Mouse (Mus musculus) naive thymus-derived CD4-positive, alpha-beta T cell, adult 2 months (primary cell): ENCODE measurements around the gene Rnf31.
A peak's percentile ranks its signal among the peaks of the same experiment; 100 is the strongest.

Experiments used
- DNase-seq: peaks from one replicate; pipeline ENCODE4 v3.0.0-alpha.2; 2011; ENCODE audit warnings: low read depth

Rnf31 gene

DNA sequence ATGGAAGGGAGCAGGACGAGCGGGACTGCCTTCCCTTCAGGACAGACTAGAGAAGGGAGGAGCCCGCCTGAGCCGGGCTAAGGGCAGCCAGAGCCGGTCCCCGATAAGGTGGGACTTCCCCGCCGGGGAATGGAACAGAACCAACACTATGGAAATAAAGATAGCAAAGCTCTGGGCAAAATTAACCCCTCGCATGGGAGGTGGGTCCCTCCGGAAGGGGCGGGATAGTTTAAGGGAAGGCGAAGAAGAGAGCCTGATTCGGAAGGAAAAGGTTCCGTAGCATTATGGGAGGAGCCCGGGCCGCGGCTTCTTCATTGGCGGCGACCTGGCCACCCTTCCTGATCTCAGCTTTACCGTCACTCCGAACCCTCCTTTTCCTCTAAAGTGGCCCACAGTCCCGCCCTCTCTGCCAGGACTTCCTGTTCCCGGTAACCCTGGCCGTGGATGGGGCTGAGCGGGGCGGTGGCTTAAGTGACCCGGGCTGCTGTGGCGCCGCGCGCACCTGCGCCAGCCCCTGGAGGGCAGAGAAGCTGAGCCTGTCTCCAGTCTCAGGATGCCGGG lies at the start of gene Rnf31:
Gene Rnf31, plus strand, starts transcription at position 378 of the 561 bp plus-strand sequence.
- peak; percentile 89 for DNase-seq

DNA sequence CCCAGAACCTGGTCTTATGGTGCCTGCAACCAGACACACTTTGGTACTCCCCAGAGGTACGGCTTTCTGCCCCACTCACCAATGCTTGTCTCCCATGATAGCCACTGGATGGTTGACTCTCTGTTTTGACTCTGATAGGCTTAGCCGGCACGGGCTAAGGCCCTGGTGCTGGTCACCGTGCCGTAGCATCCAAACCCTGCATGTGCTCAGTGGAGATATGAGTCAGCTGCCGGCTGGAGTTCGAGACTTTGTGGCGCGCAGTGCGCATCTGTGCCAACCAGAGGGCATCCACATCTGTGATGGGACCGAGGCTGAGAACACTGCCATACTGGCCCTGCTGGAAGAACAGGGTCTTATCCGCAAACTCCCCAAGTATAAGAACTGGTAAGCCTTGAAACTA lies 49.2 kb upstream of the Rnf31 start:
- no peak for DNase-seq

DNA sequence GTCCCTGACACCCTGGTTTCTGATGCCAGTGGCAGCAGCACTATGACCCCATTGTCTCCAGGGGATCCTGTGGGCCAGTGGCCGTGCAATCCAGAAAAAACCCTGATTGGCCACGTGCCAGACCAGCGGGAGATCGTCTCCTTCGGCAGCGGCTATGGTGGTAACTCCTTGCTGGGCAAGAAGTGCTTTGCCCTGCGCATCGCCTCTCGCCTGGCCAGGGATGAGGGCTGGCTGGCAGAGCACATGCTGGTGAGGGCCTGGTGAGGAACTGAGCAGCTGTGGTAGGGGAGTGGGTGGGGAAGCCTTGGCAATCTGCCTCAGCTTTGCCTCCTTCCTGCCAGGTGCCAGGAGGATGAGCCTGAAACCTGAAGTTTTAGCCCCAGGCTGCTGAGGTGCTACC lies 47.2 kb upstream of the Rnf31 start:
- DNase-seq, result no peak

DNA sequence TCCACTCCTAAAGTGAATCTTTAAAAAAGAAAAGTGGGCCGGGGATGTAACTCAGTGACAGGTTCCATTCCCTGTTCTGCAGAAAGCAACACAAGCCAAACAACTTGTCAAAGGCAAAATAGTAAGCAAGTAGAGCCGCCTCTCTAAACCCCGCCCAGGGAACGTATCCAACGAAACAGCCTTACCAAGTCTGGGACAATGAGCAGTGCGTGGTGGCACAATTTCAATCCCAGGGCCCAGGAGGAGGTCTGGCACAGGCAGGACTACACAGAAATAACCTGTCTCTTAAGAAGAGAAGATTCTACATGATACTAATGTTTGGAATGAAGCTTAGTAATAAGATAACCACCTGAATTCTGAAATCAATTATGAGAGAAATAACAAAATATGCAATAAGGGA lies 41.3 kb upstream of the Rnf31 start:
- no peak for DNase-seq

DNA sequence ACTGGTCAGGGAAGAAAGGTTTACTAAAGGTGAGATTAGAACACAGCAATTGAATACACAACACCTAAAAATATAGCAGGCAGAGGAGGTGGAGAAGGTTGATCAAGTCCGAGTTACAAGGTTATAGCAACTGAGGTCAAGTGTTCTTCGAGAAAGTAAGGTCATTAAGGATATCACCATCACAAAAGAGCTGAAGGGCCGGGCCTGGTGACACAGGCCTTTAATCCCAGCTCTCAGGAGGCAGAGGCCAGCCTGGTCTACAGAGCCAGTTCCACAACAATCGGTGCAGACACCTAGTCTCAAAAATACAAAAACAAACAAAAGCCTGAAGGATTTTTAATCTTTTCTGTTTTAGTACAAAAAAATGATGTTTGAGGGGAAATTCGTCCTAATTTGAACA lies 40.2 kb upstream of the Rnf31 start:
- DNase-seq, result no peak

DNA sequence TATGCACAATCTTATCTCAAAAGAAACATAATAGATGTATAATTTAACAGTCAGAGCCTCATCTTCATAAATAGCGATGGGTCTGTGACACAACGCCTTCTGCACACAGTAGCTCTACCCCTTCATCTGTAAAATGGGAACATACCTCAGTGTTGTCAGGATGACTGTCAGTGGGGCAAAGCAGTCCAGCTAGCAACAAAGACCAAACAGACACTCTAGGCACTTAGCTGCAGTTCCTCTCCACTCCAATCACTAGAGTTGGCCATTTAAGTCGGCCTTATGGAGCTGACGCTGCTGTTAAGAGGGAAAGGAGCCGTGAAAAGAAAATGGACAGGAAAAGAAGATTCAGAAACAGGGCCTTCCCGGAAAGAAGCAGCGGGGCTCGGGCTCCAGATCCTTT lies 39.7 kb upstream of the Rnf31 start:
- no peak for DNase-seq

DNA sequence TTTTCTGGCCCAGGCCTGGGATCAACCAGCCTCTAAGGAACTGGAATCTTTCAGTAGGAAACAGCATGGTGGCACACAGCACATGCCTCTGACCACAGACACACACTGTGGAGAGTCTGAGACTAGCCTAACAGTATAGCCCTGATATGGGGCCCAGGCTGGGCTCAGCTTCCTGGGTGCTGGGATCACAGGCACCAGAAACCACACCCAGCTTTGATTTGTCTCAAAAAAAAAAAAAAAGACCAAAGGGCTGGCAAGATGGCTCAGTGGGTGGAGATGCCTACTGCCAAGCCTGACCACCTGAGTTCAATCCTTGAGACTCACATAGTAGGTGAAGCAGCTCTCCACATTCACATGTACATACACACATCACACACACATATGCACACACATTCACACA lies 36.9 kb upstream of the Rnf31 start:
- DNase-seq, result peak; percentile 47

DNA sequence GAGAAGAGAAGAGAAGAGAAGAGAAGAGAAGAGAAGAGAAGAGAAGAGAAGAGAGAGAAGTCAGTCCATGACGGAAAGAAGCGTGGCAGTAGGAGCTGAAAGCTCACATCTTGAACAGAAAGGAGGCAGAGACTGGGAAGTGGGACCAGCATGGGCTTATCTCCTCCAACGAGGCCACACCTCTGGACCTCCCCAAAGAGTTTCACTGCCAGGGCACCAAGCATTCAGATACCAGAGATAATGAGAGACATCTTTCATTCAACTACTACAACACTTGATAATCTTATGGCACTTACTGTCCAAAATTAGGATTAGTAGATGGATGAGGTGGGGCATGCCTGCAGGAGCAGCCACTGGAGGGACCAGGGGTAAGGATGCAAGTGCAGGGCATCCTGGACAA lies 35.7 kb upstream of the Rnf31 start:
- DNase-seq, result no peak

DNA sequence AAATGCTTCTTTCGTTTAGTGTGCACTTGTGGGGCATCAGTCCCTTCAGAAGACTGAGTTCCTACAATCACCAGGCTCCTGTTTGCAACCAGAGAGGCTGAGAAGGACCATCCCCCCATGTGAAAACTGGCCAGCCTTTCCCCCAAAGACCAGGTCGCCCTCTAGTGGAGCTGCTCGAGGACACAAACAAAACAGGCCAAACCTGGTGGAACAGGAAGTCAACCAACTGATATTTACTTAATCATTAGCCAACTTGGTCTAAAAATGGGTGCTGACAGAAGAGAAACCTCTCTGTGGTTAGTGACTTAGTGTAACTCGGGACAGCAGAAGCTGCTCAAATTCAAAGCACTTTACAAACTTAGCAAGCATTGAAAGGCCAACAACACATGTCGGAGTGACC lies 34.5 kb upstream of the Rnf31 start:
- DNase-seq, result peak; percentile 80

DNA sequence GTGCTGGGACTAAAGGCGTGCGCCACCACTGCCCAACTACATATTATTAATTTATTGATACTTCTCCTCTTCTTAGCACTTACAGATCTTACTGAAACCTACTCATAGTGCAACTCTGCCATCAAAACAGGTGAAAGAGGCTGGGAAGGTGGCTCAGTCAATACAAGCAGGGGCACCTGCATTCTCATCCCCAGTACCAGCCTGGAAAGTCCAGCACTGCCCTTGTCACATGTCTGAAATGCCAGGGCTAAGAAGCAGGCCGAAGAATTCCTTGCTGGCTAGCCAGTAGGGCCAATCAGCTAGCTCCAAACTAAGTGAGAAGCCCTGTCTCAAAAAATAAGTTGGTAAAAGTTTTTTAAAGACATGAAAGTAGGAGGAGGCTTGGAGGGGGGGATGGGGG lies 33.9 kb upstream of the Rnf31 start:
- no peak for DNase-seq

DNA sequence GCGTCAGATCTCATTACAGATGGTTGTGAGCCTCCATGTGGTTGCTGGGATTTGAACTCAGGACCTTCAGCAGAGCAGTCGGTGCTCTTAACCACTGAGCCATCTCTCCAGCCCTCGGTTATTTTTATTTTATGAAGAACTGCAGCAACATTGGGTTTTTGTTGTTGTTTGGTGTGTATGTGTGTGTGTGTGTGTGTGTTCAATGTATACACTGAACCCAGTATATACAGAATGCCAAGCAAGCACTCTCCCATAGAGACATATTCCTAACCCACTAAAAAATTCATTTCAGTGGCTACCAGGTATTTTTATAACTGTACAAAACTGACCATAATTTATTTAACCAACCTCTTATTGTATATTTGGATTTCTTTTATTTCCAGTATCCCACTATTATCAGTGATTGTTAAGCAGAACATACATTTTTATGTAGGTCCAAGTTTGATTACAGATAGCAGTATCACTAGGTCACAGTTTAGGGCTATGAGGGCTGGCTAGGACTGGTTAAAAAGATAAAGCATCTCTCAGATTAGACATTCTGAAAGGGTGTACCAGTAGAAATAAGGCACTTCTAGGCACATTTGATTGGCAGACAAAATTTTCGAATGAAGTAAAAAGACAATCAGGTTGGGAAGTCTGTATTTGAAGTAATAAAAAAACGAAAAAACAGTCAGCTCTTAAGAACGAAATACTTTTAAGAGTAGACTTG lies 32.6 kb upstream of the Rnf31 start:
- no peak for DNase-seq

DNA sequence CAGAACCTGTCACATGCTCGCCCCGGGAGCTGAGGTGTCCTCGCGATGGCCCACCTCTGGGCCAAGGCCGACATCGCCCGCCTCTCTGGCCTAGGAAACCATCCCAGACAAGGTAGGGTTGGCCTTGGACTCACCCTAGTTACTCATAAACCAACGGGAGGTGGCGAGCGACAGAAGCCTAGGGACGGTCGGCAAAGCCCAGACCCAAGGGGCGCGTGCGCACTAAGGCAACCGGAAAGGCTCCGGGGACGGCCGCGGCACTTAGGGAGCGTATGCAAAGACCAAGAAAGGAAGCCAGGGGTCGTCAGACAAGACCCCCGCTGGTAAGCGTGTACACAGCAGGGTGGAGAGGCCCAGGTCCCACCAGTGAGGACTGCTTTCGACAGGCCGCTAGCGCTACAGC lies 31.7 kb upstream of the Rnf31 start, which contains the start of gene Dcaf11:
Gene Dcaf11, plus strand, starts transcription at position 208 of the 403 bp plus-strand sequence.
- DNase-seq, result peak; percentile 91

DNA sequence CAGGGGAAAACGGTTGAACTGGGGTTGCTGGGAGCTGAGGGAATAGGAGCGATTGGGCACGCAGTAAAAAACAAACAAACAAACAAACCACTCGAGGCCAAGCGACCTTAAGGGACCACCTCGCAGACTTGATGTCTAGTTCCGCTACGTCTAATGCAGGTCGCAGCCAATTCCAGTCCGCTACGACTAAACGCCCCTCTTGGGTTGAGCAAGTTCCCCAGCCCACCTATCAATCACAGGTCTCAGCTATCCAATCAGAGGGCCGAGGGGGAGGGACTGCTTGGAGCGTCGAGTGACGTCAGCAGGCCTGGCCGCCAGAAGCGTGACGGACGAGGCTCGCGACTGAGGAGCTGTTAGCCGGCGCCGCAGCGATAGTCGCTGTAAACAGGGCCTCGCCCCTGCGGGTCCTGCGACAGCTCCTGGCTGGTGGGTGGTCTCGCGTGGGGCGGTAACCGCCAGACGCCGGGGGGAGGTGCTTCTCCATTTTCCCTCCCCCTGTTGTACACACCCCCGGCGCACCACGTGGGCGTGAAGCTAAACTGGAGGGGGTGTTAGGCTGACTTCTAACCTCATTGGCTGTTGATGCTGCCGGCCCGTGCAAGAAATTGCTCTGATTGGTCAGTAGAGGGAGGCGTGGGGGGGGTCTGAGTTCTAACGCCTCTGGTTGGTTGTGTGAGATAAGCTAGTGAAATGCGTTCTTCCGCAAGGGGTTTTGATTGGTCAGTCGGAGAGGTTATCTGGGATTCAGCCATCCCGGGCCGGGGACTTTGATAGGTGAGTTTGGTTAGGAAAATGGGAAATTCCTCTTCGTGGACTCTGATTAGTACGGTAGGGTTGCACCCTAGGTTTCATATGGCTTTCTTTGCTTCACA lies 31.1 kb upstream of the Rnf31 start, which contains the start of gene A730061H03Rik:
Gene A730061H03Rik, minus strand, starts transcription at position 205 of the 872 bp plus-strand sequence.
- DNase-seq, result peak; percentile 99

DNA sequence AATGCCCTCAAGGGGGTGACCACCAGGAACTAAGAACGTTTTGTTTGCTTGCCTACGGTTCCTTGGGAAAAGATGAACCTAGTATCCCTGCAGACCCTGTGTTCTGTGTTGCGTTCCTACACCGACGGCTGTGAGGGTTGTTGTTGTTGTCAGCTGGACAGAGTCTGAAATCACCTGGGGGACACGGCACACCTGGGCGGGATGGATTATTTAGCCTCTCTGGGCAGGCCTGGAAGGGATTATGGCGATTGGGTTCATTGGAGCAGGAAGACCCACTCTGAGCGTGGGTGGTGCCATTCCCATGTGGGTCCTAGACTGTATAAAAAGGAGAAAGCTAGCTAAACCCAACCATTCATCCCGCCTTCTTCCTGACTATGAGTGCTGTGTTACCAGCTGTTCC lies 29.6 kb upstream of the Rnf31 start:
- DNase-seq, result no peak

DNA sequence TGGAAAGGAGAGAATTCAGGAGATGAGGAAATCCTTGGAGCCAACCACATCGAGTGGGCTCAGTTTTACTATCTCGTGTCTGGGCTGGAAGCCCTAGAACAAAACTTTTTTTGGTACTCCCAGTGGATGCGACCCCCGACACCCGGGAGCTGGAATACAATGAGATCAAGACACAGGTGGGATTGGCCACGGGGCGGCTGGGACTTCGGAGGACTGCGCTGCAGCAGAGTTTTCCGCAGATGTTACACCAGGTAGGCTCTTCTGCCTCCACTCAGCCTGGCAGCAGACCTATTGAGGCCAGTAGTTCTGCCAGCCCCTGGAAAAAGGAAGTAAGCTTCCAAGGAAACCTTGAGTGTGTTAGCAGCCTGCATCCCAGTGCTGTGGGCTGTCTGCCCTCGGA lies 28.3 kb upstream of the Rnf31 start:
- DNase-seq, result no peak

DNA sequence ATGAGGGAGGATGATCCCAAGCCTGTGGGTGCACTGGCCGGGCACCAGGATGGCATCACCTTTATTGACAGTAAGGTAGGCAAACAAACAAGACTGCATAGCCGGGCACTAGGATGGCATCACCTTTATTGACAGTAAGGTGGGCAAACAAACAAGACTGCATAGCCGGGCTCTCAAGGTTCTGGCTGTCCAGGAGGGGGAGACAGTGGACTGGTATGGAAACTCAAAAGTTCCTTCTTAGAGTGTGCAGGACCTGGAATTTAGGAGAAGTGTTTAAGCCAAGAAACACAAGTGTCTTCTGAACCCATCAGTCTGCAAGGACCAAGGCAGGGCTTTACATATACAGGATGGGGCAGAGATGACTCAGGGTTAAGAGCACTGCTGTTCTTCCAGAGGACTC lies 25.8 kb upstream of the Rnf31 start:
- no peak for DNase-seq

DNA sequence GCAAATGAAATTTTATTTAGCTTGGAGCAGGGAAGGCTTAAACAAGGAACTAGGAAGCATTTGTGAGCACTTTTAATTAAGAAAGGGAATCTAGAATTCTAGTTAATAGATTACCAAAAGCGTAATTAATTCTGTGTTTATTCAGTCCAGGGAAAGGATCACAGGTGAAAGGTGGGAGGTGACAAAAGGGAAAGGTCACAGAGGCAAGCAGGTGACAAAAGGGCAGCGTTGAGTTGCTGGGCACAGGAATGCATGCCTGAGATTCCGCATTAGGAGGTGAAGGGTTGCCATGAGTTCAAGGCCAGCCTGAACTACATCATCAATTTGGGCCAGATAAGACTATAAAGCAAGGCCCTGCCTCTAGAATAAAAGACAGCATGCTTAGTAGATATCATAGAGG lies 24.0 kb upstream of the Rnf31 start:
- DNase-seq, result no peak

DNA sequence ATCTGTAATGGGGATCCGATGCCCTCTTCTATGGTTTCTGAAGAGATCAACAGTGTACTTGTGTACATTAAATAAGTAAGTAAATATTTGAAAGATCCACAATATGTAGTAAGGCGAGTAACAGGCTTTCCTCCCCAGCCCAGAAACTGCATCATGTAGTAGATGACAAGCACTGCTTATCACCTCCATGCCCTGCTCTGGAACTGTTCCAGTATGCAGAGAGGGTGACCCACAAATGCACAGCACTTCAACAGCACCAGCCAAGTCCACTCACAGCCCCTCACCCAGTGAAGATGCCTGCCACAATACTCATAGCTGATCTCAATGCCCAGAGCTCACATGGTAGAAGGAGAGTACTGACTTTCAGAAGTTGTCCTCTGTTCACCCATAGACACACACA lies 20.9 kb upstream of the Rnf31 start:
- no peak for DNase-seq

DNA sequence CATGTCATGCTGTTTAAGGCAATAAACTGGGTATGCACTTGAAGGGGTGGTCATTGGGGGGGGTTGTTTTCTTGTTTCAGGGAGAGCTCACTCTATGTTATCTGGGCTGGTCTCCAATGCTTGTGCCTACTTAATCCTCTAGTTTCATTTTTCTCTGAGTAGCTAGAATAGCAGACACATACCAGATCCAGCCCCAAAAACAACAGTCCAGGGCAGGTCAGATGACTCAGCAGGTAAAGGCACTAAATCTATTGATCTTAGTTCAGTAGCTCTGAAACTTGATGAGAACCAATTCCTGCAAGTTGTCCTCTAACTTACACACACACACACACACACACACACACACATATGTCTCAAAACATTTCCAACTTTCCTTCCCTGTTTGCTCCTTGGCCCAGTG lies 19.7 kb upstream of the Rnf31 start:
- DNase-seq, result no peak

DNA sequence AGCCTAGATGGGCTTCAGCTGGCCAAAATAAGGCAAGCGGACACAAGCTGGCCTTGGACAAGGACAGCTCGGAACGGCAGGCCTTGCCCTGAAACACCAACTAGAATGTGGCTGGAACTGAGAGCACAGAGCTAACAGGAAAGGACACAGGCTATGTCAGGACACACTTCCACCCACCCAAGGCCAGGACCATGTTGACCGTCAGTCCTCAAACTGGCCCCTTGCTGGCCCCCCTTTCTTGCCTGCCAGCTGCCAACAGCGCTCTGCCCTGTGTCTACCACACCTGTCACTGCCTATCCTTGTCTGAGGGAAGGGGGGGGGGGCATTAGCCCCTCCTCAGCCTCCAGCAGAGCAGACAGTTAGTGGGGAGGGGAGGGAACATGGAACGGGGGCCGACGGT lies 16.2 kb upstream of the Rnf31 start, which contains the start of gene Fitm1:
Gene Fitm1, plus strand, starts transcription at position 316 of the 400 bp plus-strand sequence.
- DNase-seq, result no peak

DNA sequence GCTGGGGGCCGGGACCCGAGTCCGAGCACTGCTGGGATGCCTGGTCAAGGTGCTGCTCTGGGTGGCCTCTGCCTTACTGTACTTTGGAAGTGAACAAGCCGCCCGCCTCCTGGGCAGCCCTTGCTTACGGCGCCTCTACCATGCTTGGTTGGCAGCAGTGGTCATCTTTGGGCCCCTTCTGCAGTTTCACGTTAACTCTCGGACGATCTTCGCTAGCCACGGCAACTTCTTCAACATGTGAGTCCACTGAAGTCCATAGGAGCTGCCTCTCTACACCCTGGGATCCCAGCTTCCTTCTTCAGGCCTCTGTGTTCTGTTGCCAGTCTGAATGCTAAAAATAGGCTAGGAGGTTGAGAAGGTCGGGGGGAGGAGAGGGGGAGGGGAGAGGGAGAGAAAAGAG lies 15.8 kb upstream of the Rnf31 start:
- no peak for DNase-seq

DNA sequence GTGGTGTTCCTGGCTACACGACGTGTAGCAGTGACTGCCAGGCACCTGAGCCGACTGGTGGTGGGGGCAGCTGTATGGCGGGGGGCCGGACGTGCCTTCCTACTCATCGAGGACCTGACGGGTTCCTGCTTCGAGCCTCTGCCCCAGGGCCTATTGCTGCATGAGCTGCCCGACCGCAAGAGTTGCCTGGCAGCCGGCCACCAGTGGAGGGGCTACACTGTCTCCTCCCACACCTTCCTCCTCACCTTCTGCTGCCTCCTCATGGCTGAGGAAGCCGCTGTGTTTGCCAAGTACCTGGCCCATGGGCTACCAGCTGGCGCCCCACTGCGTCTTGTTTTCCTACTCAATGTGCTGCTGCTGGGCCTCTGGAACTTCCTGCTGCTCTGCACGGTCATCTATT lies 15.1 kb upstream of the Rnf31 start:
- no peak for DNase-seq
